Mouse (Mus musculus): ENCODE results near the gene Gm5105. TPM values are rescaled to one million over a fixed set of nuclear protein-coding genes. Genes with fewer than 3 reads are reported as not detected.

Gene Gm5105
- polyA plus RNA-seq (2021) = 0.06 TPM

DNA sequence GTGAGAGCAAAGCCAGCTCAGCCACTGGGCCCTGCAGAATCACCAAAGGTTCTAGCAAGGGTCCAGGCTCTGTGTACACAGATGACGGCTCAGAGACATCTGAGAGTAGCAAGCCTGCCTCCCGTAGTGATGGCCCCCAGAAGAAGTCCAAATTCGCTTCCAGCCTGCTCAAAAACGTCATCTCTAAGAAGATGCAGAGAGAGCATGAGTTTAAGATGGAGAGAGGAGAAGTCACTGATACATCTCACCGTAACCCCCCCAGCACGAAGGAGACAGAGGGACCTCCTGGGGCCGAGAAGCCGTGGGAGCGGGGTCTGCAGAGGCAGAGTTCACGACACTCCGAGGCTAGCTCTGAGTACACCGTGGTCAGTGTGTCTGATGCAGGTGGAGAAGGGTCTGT lies at the start of gene Gm5105:
Gene Gm5105 (minus strand): TSS at position 101 of the 400 bp plus-strand sequence.
- POLR2A ChIA-PET = interaction anchor here (1.5 kb wide), 1 partner anchor 16 kb away, joined by 4 read pairs; no protein-coding TSS in a partner anchor
- no peak for TF ChIP-seq CTCF (IDR thresholded peaks at IDR 0.05)
- in situ Hi-C loops (cut with MboI; ENCODE audit: low pct_unique_long_range_greater_than_20kb) = no loop called here
- H3K27me3 ChIP-seq = no peaks in the 10 kb centered on the region
- DNase-seq (ENCODE audit: low read depth, low spot score) (no peak), ATAC-seq (no peak)
- CTCF ChIA-PET = interaction anchor here (1.6 kb wide), 1 partner anchor 76 kb away, joined by 5 read pairs; no protein-coding TSS in a partner anchor

DNA sequence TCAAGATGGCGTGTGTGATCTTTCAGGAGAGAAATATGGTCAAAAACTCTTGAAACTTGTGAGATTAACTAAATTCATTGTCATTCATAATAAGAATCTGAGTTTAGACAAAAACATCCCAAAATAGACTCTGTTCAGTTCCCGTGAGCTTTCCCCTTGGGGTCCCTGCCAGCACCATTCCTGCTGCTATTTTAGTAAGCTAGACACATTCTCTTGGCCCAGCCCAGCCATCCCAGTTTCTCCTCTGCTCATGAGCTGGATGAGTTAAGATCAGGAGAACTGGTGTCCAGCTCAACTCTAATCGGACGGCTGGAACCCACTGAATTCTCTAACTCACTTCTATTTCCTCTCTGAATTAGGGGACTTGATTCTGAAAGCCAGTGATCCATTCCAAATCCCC lies 49.7 kb upstream of the Gm5105 start:
- ATAC-seq = no peak
- no peak for DNase-seq (ENCODE audit: low read depth, low spot score)
- no peaks in the 10 kb centered on the region for H3K27me3 ChIP-seq
- ChIA-PET CTCF (interaction anchor here (1.0 to 1.9 kb wide), 2 partner anchors 28 to 126 kb away, joined by 3 to 9 read pairs; partner anchors contain the start of gene Mttp), POLR2A (no interaction called here)
- TF ChIP-seq CTCF (IDR thresholded peaks at IDR 0.05) = no peak
- in situ Hi-C loops (cut with MboI; ENCODE audit: low pct_unique_long_range_greater_than_20kb) = no loop called here

GRCm38 (mm10) chr3:138114106-138114505 lies 46.9 kb upstream of the Gm5105 start:
- in situ Hi-C loops (cut with MboI; ENCODE audit: low pct_unique_long_range_greater_than_20kb) = no loop called here
- POLR2A ChIA-PET = no interaction called here
- CTCF ChIA-PET = interaction anchor here (0.8 to 1.4 kb wide), 2 partner anchors 13 to 29 kb away, joined by 3 to 4 read pairs; partner anchors contain the start of gene Trmt10a
- DNase-seq (ENCODE audit: low read depth, low spot score) (no peak), ATAC-seq (no peak)
- H3K27me3 ChIP-seq = no peaks in the 10 kb centered on the region
- TF ChIP-seq CTCF (IDR thresholded peaks at IDR 0.05) = no peak

- ChIA-PET CTCF (no interaction called here), POLR2A (no interaction called here)
- no peak for TF ChIP-seq CTCF (IDR thresholded peaks at IDR 0.05)
- ATAC-seq = no peak
- H3K27me3 ChIP-seq = no peaks in the 10 kb centered on the region
- in situ Hi-C loops (cut with MboI; ENCODE audit: low pct_unique_long_range_greater_than_20kb) = no loop called here
- no peak for DNase-seq (ENCODE audit: low read depth, low spot score)
Measured at GRCm38 (mm10) chr3:138110910-138111782, 44.0 kb upstream of the Gm5105 start.

GRCm38 (mm10) chr3:138106887-138107286 lies 39.7 kb upstream of the Gm5105 start:
- no peak for DNase-seq (ENCODE audit: low read depth, low spot score)
- no peak for TF ChIP-seq CTCF (IDR thresholded peaks at IDR 0.05)
- no peaks in the 10 kb centered on the region for H3K27me3 ChIP-seq
- no peak for ATAC-seq
- POLR2A ChIA-PET = no interaction called here
- CTCF ChIA-PET = no interaction called here
- in situ Hi-C loops (cut with MboI; ENCODE audit: low pct_unique_long_range_greater_than_20kb) = no loop called here

DNA sequence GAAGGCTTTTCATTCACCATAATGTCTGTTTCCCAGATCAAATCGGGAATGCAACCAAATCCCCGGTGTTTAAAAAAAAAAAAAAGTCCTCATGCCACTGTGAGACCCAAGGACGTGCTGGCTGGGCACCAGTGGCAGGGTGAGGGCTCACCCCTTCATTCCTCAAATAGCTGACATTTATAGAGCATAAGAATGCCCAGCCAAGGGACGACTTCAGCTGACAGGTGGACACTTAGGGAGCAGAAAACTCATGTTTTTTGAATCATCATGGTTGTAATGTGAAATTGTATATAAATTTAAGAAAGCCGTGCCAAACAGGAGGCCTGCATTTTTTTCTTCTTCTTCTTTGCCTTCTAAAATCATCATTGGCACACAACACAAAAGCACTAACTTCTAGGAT lies 37.9 kb upstream of the Gm5105 start:
- ATAC-seq (peak; percentile 61), DNase-seq (ENCODE audit: low read depth, low spot score) (no peak)
- H3K27me3 ChIP-seq = no peaks in the 10 kb centered on the region
- ChIA-PET POLR2A (interaction anchor here (0.7 to 1.2 kb wide), 2 partner anchors 14 to 76 kb away, joined by 4 to 5 read pairs; no protein-coding TSS in a partner anchor), CTCF (interaction anchor here (1.4 to 2.0 kb wide), 3 partner anchors 12 to 39 kb away, joined by 6 to 7 read pairs (median 6); partner anchors contain the start of genes Mttp and Trmt10a)
- in situ Hi-C loops (cut with MboI; ENCODE audit: low pct_unique_long_range_greater_than_20kb) = no loop called here
- no peak for TF ChIP-seq CTCF (IDR thresholded peaks at IDR 0.05)

- no peaks in the 10 kb centered on the region for H3K27me3 ChIP-seq
- ATAC-seq = peak; percentile 68
- in situ Hi-C loops (cut with MboI; ENCODE audit: low pct_unique_long_range_greater_than_20kb) = no loop called here
- POLR2A ChIA-PET = no interaction called here
- no peak for DNase-seq (ENCODE audit: low read depth, low spot score)
- CTCF ChIA-PET = interaction anchor here (1.4 kb wide), 1 partner anchor 41 kb away, joined by 6 read pairs; the partner anchor contains the start of gene Mttp
- TF ChIP-seq CTCF (IDR thresholded peaks at IDR 0.05) = no peak
Measured at GRCm38 (mm10) chr3:138103690-138104089, 36.5 kb upstream of the Gm5105 start.

- ATAC-seq = no peak
- ChIA-PET CTCF (interaction anchor here (0.7 to 1.4 kb wide), 3 partner anchors 14 to 91 kb away, joined by 3 read pairs; no protein-coding TSS in a partner anchor), POLR2A (no interaction called here)
- no peak for TF ChIP-seq CTCF (IDR thresholded peaks at IDR 0.05)
- H3K27me3 ChIP-seq = no peaks in the 10 kb centered on the region
- no peak for DNase-seq (ENCODE audit: low read depth, low spot score)
- in situ Hi-C loops (cut with MboI; ENCODE audit: low pct_unique_long_range_greater_than_20kb) = no loop called here
Measured at GRCm38 (mm10) chr3:138101936-138102335, 34.7 kb upstream of the Gm5105 start.

- H3K27me3 ChIP-seq = no peaks in the 10 kb centered on the region
- POLR2A ChIA-PET = no interaction called here
- DNase-seq (ENCODE audit: low read depth, low spot score) (no peak), ATAC-seq (no peak)
- CTCF ChIA-PET = interaction anchor here (1.0 to 1.6 kb wide), 3 partner anchors 44 to 106 kb away, joined by 3 to 5 read pairs (median 4); no protein-coding TSS in a partner anchor
- no peak for TF ChIP-seq CTCF (IDR thresholded peaks at IDR 0.05)
- in situ Hi-C loops (cut with MboI; ENCODE audit: low pct_unique_long_range_greater_than_20kb) = no loop called here
Measured at GRCm38 (mm10) chr3:138097718-138098117, 30.5 kb upstream of the Gm5105 start.

DNA sequence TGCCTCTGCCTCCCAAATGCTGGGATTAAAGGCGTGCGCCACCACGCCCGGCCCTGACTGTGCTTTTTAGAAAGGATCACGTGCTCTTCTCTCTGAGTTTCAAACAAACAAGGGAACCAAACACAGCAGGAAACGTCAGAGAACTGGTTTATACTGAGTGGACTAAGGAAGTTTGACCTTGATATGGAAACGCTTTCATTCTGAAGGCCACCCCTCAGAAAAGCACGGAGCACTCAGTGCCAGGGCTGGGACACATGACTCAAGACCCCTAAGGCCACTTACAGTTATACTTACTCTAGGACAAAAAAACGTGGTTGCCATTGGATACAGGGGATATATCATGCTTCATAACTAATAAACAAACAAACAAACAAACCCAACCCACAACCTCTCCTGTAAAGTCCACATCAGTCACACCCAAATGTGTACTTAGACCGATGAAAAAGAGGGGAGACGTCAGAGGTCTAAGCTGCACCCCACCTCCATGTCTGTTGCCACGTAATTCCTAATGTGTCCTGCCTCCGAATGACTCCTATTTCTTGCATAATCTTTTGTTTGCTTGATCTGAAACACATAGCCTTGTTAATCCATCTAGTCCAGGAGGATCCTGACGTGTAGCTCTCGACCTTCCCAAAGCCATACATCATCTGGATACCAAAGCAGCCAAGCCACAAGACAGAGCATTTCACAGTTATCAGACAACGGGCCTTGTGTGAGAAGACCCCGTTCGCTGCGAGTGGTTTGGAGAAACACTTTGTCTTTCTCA lies 29.3 kb upstream of the Gm5105 start:
- ChIA-PET CTCF (interaction anchor here (0.9 to 1.0 kb wide), 3 partner anchors 11 to 46 kb away, joined by 3 to 5 read pairs (median 3); no protein-coding TSS in a partner anchor), POLR2A (no interaction called here)
- ATAC-seq = no peak

More for the DNA sequence above, 29.3 kb upstream of the Gm5105 start:
- no peak for TF ChIP-seq CTCF (IDR thresholded peaks at IDR 0.05)
- in situ Hi-C loops (cut with MboI; ENCODE audit: low pct_unique_long_range_greater_than_20kb) = no loop called here
- H3K27me3 ChIP-seq = no peaks in the 10 kb centered on the region
- no peak for DNase-seq (ENCODE audit: low read depth, low spot score)
